Mouse (Mus musculus): ENCODE data around the gene Trim8. TPM values are rescaled to one million over a fixed set of nuclear protein-coding genes. Genes with fewer than 3 reads are reported as not detected.

Gene Trim8
- polyA plus RNA-seq, 1 experiment from 2014 or later = 38.5 TPM

Other genes with a start within 250 kb of the Trim8 start
- gene Nfkb2, start 197.4 kb upstream of the Trim8 start, polyA plus RNA-seq (2016; fragmentation: Nextera tagmentation; extraction: Ambion mirVana) = 3.6 and 4.2 TPM in 2 replicates
- 31.4 and 31.9 TPM in 2 replicates for gene Psd, start 174.5 kb upstream of the Trim8 start, polyA plus RNA-seq (2016; fragmentation: Nextera tagmentation; extraction: Ambion mirVana)
- gene Fbxl15, start 173.5 kb upstream of the Trim8 start, polyA plus RNA-seq (2016; fragmentation: Nextera tagmentation; extraction: Ambion mirVana) = 27.6 and 32.6 TPM in 2 replicates
- gene Cuedc2, start 163.0 kb upstream of the Trim8 start, polyA plus RNA-seq (2016; fragmentation: Nextera tagmentation; extraction: Ambion mirVana) = 228 and 237 TPM in 2 replicates
- gene Mfsd13a, start 160.6 kb upstream of the Trim8 start, polyA plus RNA-seq (2016; fragmentation: Nextera tagmentation; extraction: Ambion mirVana) = 6.5 and 7.1 TPM in 2 replicates
- 1.4 TPM in 2 replicates for gene 2310034G01Rik, start 151.4 kb upstream of the Trim8 start, polyA plus RNA-seq (2016; fragmentation: Nextera tagmentation; extraction: Ambion mirVana)
- gene Actr1a, start 106.0 kb upstream of the Trim8 start, polyA plus RNA-seq (2016; fragmentation: Nextera tagmentation; extraction: Ambion mirVana) = 242 and 258 TPM in 2 replicates
- gene Sufu, start 104.8 kb upstream of the Trim8 start, polyA plus RNA-seq (2016; fragmentation: Nextera tagmentation; extraction: Ambion mirVana) = 42.4 and 43.7 TPM in 2 replicates
- gene Arl3, start 71.5 kb downstream of the Trim8 start, polyA plus RNA-seq (2016; fragmentation: Nextera tagmentation; extraction: Ambion mirVana) = 201 and 208 TPM in 2 replicates
- gene Sfxn2, start 71.7 kb downstream of the Trim8 start, polyA plus RNA-seq (2016; fragmentation: Nextera tagmentation; extraction: Ambion mirVana) = 11.9 and 14.2 TPM in 2 replicates
- gene Wbp1l, start 97.4 kb downstream of the Trim8 start, polyA plus RNA-seq (2016; fragmentation: Nextera tagmentation; extraction: Ambion mirVana) = 47.6 and 51.5 TPM in 2 replicates
- not detected in 2 replicates for gene Cyp17a1, start 171.5 kb downstream of the Trim8 start, polyA plus RNA-seq (2016; fragmentation: Nextera tagmentation; extraction: Ambion mirVana)
- gene Borcs7, start 188.2 kb downstream of the Trim8 start, polyA plus RNA-seq (2016; fragmentation: Nextera tagmentation; extraction: Ambion mirVana) = 17.2 and 17.3 TPM in 2 replicates
- gene As3mt, start 205.8 kb downstream of the Trim8 start, polyA plus RNA-seq (2016; fragmentation: Nextera tagmentation; extraction: Ambion mirVana) = 27.0 and 29.9 TPM in 2 replicates

Data from midbrain, embryonic 12.5 days (tissue).